Mouse (Mus musculus) erythroid progenitor cell, adult 5-6 weeks (primary cell): ENCODE measurements around the gene Serac1. TPM values are rescaled to one million over a fixed set of nuclear protein-coding genes. Genes with fewer than 3 reads are reported as not detected.

ENCODE experiments used
- total RNA-seq, 2 experiments: library from RNA; stranded (forward) in 1 of 2; stranded (reverse) in 1 of 2; fragments of 150-400 nt in 1 of 2; fragments of 186-747, 209-891 nt in 1 of 2; gene quantifications; 2 replicates each; pipeline versions ENCODE4 v1.2.3 to v1.2.4; 2015 to 2017; ENCODE audit warnings: low replicate concordance in 2 of 2

Gene Serac1
- total RNA-seq, 2 experiments from 2014 or later = 1.3 TPM; not detected in 1

Other genes with a start within 250 kb of the Serac1 start
- 11.3 and 18.7 TPM in 2 replicates for gene Snx9, start 238.4 kb downstream of the Serac1 start, total RNA-seq (2015; ENCODE audit: low replicate concordance)
- gene Snx9, start 238.4 kb downstream of the Serac1 start, total RNA-seq (2017; ENCODE audit: low replicate concordance) = 4.4 and 5.9 TPM in 2 replicates
- gene Synj2, start 138.5 kb downstream of the Serac1 start, total RNA-seq (2015; ENCODE audit: low replicate concordance) = 1.8 and 6.3 TPM in 2 replicates
- 2.7 TPM in 1 of 2 replicates, not detected in the other for gene Synj2, start 138.5 kb downstream of the Serac1 start, total RNA-seq (2017; ENCODE audit: low replicate concordance)
- 29.6 and 29.8 TPM in 2 replicates for gene Gtf2h5, start within 50 bp of the Serac1 start, total RNA-seq (2015; ENCODE audit: low replicate concordance)
- 26.8 and 35.8 TPM in 2 replicates for gene Gtf2h5, start within 50 bp of the Serac1 start, total RNA-seq (2017; ENCODE audit: low replicate concordance)
- gene Tulp4, start 26.7 kb upstream of the Serac1 start, total RNA-seq (2015; ENCODE audit: low replicate concordance) = 0.42 and 7.2 TPM in 2 replicates
- gene Tulp4, start 26.7 kb upstream of the Serac1 start, total RNA-seq (2017; ENCODE audit: low replicate concordance) = 3.5 and 12.5 TPM in 2 replicates
- gene Tmem181a, start 177.1 kb upstream of the Serac1 start, total RNA-seq (2015; ENCODE audit: low replicate concordance) = 0.42 and 1.8 TPM in 2 replicates
- 0.13 and 0.91 TPM in 2 replicates for gene Tmem181a, start 177.1 kb upstream of the Serac1 start, total RNA-seq (2017; ENCODE audit: low replicate concordance)
- gene Dynlt1a, start 237.8 kb upstream of the Serac1 start, total RNA-seq (2015; ENCODE audit: low replicate concordance) = 10.1 and 24.5 TPM in 2 replicates
- gene Dynlt1a, start 237.8 kb upstream of the Serac1 start, total RNA-seq (2017; ENCODE audit: low replicate concordance) = 10.3 and 12.6 TPM in 2 replicates